Mouse (Mus musculus) liver, embryonic 11.5 days (tissue): Measurements from ENCODE around the gene Ppp1r13b. TPM values are rescaled to one million over a fixed set of nuclear protein-coding genes. Genes with fewer than 3 reads are reported as not detected.

Experiments used
- ATAC-seq: fragments of 200-750 bp; cut with Nextera tagmentation; replicated peaks from 2 replicates; pipeline ENCODE4 v1.8.0; 2017; ENCODE audit warnings: moderate number of reproducible peaks, mild to moderate bottlenecking, moderate TSS enrichment, moderate library complexity; ENCODE audit not compliant: low FRiP score
- DNase-seq: peaks from one replicate; pipeline ENCODE4 v3.0.0-alpha.2; 2017; ENCODE audit warnings: low spot score
- H3K27ac ChIP-seq: fragments of 300-500 bp; sonication (generic); 2 replicates; pipeline ENCODE4 v1.5.1; 2014; ENCODE audit warnings: mild to moderate bottlenecking, low read depth, low read length, control low read depth
- H3K27me3 ChIP-seq: fragments of 300-500 bp; sonication (generic); replicated peaks from 2 replicates; pipeline ENCODE4 v1.6.1; 2014; ENCODE audit warnings: low read length, mixed read lengths; ENCODE audit not compliant: control insufficient read depth, insufficient read depth
- H3K36me3 ChIP-seq: fragments of 300-500 bp; sonication (generic); 2 replicates; pipeline ENCODE4 v1.6.1; 2014; ENCODE audit warnings: mild to moderate bottlenecking, low read length, moderate library complexity, mixed read lengths; ENCODE audit not compliant: control insufficient read depth, insufficient read depth
- H3K4me1 ChIP-seq: fragments of 300-500 bp; sonication (generic); replicated peaks from 2 replicates; pipeline ENCODE4 v1.6.1; 2014; ENCODE audit warnings: low read length, mixed read lengths; ENCODE audit not compliant: control insufficient read depth, insufficient read depth
- H3K4me2 ChIP-seq: fragments of 300-500 bp; sonication (generic); 2 replicates; pipeline ENCODE4 v1.6.1; 2014; ENCODE audit warnings: mild to moderate bottlenecking, control low read depth, moderate library complexity
- H3K4me3 ChIP-seq: fragments of 300-500 bp; sonication (generic); 2 replicates; pipeline ENCODE4 v1.5.1; 2014; ENCODE audit warnings: low read depth, low read length, control low read depth
- H3K9ac ChIP-seq: fragments of 300-500 bp; sonication (generic); 2 replicates; pipeline ENCODE4 v1.6.1; 2014; ENCODE audit warnings: low read depth, low read length, control low read depth
- H3K9me3 ChIP-seq: fragments of 300-500 bp; sonication (generic); 2 replicates; pipeline ENCODE4 v1.6.1; 2016; ENCODE audit warnings: low read length, inconsistent platforms, mixed read lengths; ENCODE audit not compliant: control insufficient read depth
- WGBS: fragments of 180-500 bp; shearing (Covaris S2); extraction: QIAGEN DNeasy Blood & Tissue Kit; methylation state at CpG from one replicate; pipeline ENCODE4 v1.1.7; 2014; 5-methylcytosine and 5-hydroxymethylcytosine counted together
- polyA plus RNA-seq: library from polyadenylated mRNA; unstranded; fragments of >200 nt; fragmentation: Nextera tagmentation; extraction: Ambion mirVana; gene quantifications from 2 replicates; pipeline ENCODE4 v1.2.1, GENCODE M21; 2014

The Ppp1r13b gene
- polyA plus RNA-seq, 1 experiment from 2014 or later = 10.8 TPM

DNA sequence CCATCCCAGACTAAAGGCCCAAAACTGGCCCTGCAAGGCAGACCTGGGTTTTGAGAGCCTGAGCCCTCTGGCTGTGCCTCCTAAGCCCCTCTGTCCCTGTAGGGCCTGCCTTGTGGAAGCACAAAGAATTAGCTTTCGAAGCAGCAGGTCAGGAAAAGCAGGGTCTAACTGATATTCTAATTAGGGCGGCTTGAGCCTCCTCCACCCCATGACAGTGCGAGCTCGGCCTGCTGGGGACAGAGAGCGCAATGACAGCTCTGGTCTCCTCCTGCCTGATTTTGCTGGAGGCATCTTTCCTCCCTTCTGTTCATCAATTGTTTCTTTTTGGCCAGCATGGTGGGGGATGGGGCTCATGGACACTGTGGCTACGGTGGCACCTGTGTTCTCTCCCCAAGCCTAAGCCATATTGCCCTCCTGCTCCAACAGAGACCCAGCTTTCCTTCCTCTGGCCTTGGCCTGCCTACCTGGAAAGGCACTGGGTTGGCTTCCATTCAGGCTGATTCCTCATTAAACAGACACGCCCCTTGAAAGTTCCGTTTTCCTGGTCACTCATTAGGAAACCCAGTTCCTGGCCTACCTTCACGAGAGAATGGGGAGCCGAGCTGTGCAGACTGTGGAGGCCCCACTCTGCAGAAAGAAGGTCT lies 35.6 kb upstream of the Ppp1r13b start:
- H3K4me3 ChIP-seq = peak overlapping the region; percentile 46
- ATAC-seq (0 out of 2 replicates have a peak, but pooled peaks have one; percentile 20), DNase-seq (no peak)
- 29% methylated on average over 10 of the region's 10 CpGs for WGBS
- no peaks in the 10 kb centered on the region for H3K27me3 ChIP-seq
- H3K4me1 ChIP-seq = peaks cover 43% of the 10 kb centered on the region
- peak overlapping the region; percentile 83 for H3K4me2 ChIP-seq
- H3K36me3 ChIP-seq = no peaks in the 10 kb centered on the region
- H3K27ac ChIP-seq = peak overlapping the region; percentile 92
- peak overlapping the region; percentile 68 for H3K9ac ChIP-seq
- H3K9me3 ChIP-seq = no peaks in the 10 kb centered on the region

DNA sequence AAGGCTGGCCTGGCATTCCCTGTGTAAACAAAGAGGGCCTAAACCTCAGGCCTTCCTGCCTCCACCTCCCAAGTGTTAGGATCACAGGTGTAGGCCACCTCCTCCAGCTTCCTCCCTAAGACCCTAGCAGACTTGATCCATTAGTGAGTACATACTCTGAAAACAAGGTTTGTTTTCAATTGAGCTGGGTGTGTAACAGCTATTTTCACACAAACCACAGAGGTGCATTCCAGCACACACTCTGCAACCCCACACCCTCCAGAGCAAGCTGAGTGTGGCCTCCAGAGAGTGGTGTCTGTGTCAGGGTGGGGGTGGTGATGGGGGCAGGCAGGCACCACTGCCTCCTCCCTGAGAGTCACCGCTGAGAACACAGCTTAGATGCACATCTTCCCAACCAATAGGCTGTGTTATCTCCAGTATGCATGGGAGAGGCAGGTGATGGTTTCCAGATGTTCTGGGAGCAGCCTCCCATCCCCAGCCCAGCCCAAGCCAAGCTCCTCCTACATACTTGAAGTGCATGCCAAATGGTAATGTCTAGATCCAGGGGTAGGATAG lies 30.8 kb upstream of the Ppp1r13b start:
- H3K27ac ChIP-seq = 0 out of 2 replicates have a peak overlapping the region, but pooled peaks have one; percentile 54
- peak; percentile 32; the same call in 1 of the 2 replicates for ATAC-seq

DNA sequence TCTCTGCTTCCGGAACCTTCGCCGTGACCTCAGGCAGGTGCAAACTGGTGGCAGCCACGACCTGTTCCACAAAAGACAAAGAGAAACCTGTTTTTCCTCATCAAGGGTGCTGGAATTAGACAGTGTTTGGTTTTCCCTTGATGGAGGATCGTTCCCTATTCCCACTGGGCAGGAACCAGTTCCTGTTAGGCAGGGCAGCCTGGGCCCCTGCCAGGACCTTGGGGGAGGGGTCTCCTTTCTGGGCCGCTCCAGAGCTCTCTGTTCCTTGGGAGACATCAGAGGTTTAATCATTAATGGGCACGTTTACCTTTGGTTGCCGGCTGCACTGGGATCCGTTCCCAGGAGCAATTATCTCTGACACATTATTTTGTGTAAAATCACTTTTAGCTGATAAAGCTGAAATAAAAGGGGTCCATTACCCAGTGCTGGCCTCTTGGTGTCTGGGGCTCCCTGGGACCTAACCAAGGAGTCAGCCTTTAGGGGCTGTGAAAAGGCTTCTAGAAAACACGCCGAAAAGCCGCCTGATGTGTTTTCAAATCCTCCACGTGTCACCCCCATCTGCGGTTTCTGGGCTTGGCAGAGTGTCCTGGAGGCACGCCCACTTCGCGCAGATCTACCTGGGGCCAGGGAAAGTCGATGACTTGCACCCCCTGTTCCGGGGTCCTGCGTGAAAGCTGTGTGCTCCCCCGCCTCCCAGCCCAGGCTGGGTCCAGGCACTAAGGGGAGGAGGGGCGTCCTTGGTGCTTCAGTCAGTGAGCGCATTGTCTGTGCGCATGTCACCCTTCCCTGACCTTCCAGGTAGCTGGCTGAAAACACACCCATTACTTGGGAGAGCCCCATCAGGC lies 29.0 kb upstream of the Ppp1r13b start:
- peak overlapping the region; percentile 37 for H3K4me2 ChIP-seq
- H3K36me3 ChIP-seq = no peaks in the 10 kb centered on the region
- H3K27ac ChIP-seq = peak overlapping the region; percentile 15; the same call in 1 of the 2 replicates
- peak overlapping the region; percentile 22 for H3K9ac ChIP-seq
- DNase-seq (no peak), ATAC-seq (no peak)
- peaks cover 50% of the 10 kb centered on the region for H3K4me1 ChIP-seq
- no peaks in the 10 kb centered on the region for H3K27me3 ChIP-seq
- no peaks in the 10 kb centered on the region for H3K9me3 ChIP-seq
- WGBS = 45% methylated on average over 24 of the region's 24 CpGs
- H3K4me3 ChIP-seq = peak overlapping the region; percentile 17; the same call in 1 of the 2 replicates

More for the DNA sequence above, 30.8 kb upstream of the Ppp1r13b start:
- Histone ChIP-seq H3K36me3 (no peaks in the 10 kb centered on the region), H3K4me1 (peaks cover 50% of the 10 kb centered on the region), H3K27me3 (no peaks in the 10 kb centered on the region), H3K9me3 (no peaks in the 10 kb centered on the region), H3K4me2 (no peak overlapping the region), H3K4me3 (no peak overlapping the region), H3K9ac (no peak overlapping the region)
- no peak for DNase-seq
- 30% methylated on average over 1 of the region's 1 CpGs for WGBS

DNA sequence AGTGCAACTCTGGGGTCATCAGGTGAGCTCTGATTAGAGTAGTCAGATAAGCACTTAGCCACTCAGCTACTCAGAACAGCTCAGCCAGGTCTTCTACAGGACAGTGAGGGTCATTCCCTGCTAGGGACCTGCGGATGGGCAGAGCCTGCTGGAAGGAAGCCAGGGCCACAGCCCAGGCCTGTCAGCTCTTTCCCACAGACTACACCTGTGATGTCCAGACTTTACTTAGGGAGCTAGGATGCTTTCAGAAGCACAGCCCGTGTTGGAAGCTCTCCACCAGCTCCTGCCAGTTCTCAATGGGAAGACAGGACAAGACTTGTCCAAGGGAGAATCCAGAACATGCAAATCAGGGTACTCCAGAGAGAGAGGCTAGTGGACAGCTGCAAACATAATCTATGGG lies 26.1 kb upstream of the Ppp1r13b start:
- no peaks in the 10 kb centered on the region for H3K9me3 ChIP-seq
- ATAC-seq (no peak), DNase-seq (no peak)
- peak overlapping the region; percentile 42 for H3K4me2 ChIP-seq
- peak overlapping the region; percentile 58; the same call in 1 of the 2 replicates for H3K27ac ChIP-seq
- H3K9ac ChIP-seq = no peak overlapping the region
- H3K4me3 ChIP-seq = no peak overlapping the region
- H3K27me3 ChIP-seq = no peaks in the 10 kb centered on the region
- H3K4me1 ChIP-seq = peaks cover 45% of the 10 kb centered on the region
- no peaks in the 10 kb centered on the region for H3K36me3 ChIP-seq
- 76% methylated on average over 2 of the region's 2 CpGs for WGBS

DNA sequence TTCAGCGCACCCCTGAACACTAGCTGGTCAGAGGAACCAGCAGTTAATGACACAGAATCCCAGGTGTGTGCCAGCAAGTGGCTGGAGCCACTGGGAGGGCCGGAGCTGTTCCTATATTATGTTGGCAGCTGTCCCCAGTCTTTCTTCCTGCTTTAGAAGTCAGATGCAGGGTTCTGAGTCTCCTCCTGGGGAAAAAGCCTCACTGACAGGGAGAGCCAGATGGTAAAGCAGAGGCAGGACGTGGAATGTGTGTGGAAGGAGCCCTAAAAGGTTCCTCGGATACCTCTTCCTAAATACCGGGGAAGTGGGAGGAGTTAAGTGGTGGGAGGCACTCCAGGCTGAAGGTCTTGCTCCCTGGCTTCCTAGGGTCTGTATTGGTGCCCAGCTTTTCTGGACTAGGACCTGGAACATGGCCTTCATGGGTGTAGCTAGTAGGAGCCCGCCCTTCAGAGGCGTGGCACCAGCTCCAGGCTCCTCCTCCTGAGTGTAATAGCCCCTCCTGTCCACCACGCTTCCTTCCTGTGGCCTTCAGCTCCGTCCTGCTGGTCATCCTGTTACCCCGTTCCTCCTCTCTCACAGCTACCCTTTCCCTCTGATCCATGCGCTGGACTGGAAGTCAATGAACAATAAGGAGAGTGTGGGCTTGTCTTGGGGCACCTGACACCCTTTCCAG lies 25.3 kb upstream of the Ppp1r13b start:
- H3K27me3 ChIP-seq = no peaks in the 10 kb centered on the region
- WGBS = 45% methylated on average over 11 of the region's 11 CpGs

DNA sequence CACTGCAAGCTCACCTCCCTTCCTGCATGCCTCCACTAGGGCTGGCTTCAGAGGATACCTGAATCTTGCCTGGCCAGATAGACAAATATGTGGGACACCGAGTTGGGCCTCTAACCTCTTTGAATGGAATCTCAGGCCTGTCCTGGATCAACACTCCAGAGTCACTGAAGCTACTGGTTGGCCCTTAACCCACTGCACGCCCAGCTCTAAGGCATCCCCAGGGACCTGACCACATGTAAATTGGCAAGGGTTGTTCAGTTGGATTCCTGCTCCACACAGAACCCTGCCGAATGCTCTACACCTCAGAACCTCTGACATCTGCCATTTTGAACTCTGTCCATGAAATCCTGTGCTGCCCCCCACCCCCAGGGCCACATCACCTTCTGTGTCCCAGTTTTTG lies 24.6 kb upstream of the Ppp1r13b start:
- Histone ChIP-seq H3K4me1 (peaks cover 31% of the 10 kb centered on the region), H3K27ac (no peak overlapping the region)
- ATAC-seq = no peak

More for the DNA sequence above, 25.3 kb upstream of the Ppp1r13b start:
- H3K36me3 ChIP-seq = no peaks in the 10 kb centered on the region
- H3K4me1 ChIP-seq = peaks cover 37% of the 10 kb centered on the region
- peak overlapping the region; percentile 58 for H3K27ac ChIP-seq
- ATAC-seq = peak; percentile 81
- DNase-seq = peak; percentile 43
- H3K4me3 ChIP-seq = peak overlapping the region; percentile 20; the same call in 1 of the 2 replicates
- H3K9me3 ChIP-seq = no peaks in the 10 kb centered on the region
- H3K4me2 ChIP-seq = peak overlapping the region; percentile 42
- H3K9ac ChIP-seq = peak overlapping the region; percentile 25; the same call in 1 of the 2 replicates

DNA sequence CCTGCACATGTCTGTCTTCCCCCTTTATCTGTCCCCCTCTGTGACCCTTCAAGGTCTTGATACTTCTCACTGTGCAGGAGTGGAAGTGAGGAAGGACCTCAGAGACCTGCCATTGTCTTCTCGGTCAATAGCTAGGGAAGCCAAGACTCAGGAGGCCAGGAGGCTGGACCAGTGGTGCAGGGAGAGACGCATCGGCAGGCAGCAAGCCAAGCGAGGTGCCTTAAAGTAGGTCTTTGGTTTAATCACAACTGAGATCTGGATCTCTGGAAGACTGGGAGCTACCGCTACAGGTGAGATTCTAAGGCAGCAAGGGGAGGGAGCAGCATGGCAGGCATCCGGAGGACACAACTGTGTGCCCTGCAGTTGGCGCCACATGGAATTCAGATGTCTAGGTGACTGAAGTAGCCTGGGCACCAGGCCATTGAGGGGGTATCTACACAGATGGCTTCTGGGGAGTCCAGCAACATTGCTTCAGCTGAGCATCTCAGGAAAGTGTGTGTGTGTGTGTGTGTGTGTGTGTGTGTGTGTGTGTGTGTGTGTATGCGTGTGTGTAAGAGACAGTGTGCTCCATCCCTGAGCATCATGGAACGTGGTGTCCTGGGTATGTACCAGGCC lies 23.6 kb upstream of the Ppp1r13b start:
- no peak for ATAC-seq
- H3K4me2 ChIP-seq = no peak overlapping the region
- no peaks in the 10 kb centered on the region for H3K36me3 ChIP-seq
- H3K4me3 ChIP-seq = no peak overlapping the region
- no peaks in the 10 kb centered on the region for H3K27me3 ChIP-seq
- no peak for DNase-seq
- peaks cover 21% of the 10 kb centered on the region for H3K4me1 ChIP-seq
- H3K9me3 ChIP-seq = no peaks in the 10 kb centered on the region
- 80% methylated on average over 9 of the region's 9 CpGs for WGBS
- no peak overlapping the region for H3K27ac ChIP-seq
- no peak overlapping the region for H3K9ac ChIP-seq

More for the DNA sequence above, 24.6 kb upstream of the Ppp1r13b start:
- Histone ChIP-seq H3K36me3 (no peaks in the 10 kb centered on the region), H3K27me3 (no peaks in the 10 kb centered on the region), H3K9ac (no peak overlapping the region), H3K4me3 (no peak overlapping the region), H3K4me2 (no peak overlapping the region), H3K9me3 (no peaks in the 10 kb centered on the region)
- DNase-seq = no peak
- 74% methylated on average over 3 of the region's 3 CpGs for WGBS
